ENCODE assay signal across 13 mouse cellular contexts in the genomic region with DNA sequence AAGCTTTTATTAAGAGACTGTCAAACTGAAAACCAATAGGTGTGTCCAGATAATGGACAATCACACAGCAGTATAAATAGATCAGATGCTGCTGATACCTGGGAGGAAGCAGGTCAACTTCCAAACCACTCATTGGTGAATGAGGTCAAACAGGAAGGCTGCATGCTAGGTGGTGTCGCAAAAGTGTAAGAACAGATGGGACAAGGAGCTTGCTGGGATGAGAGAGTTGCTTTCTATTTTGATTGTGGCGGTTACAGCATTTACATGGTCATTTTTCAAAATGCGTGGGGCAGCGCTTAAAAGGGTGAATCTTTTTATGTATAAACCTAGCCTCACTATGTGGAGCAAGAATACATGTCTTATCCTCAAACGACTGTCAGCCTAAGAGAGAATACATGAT.
"Had no signal": no experiment of that assay in that cellular context is flagged by ENCODE, and none has a peak within 500 bp of the region (broad histone marks: within the 10 kb centered on the region; RNA-seq: fewer than 3 reads in every experiment).

No protein-coding gene starts in this region.

- DNase-seq: gastrocnemius, postnatal 14 days; gastrocnemius, postnatal 36 days; heart, adult 18-20 months; heart, postnatal 14 days; heart, postnatal 36 days; kidney, adult 11 months; kidney, adult 2 months; kidney, adult 9 months; kidney, postnatal 14 days; kidney, postnatal 36 days; layer of hippocampus, adult 9-11 months; layer of hippocampus, postnatal 36 days; left cerebral cortex, postnatal 4 days had no signal
